Mouse (Mus musculus) neutrophil, adult 5-6 weeks (primary cell): Measurements from ENCODE around the gene Trmt2b. TPM values are rescaled to one million over a fixed set of nuclear protein-coding genes. Genes with fewer than 3 reads are reported as not detected.
"Not testable (repeated sequence)": the region's sequence is repeated elsewhere in the genome, so short reads cannot be mapped to it uniquely, and the experiment has no call there.

ENCODE experiments used
- ATAC-seq: fragments of 151-379, 151-347 bp; 2 replicates; pipeline ENCODE4 v1.8.0; 2017; ENCODE audit warnings: mild to moderate bottlenecking, moderate TSS enrichment; ENCODE audit not compliant: insufficient number of reproducible peaks, poor library complexity, low FRiP score, severe bottlenecking; ENCODE audit errors: extremely low read depth
- total RNA-seq: library from RNA; stranded (forward); fragments of 200-1000 nt; gene quantifications from 2 replicates; pipeline ENCODE4 v1.2.3, GENCODE M21; 2017

Gene Trmt2b
- total RNA-seq, 1 experiment from 2014 or later, result 27.2 TPM

- no peak for ATAC-seq
These were observed 43.7 kb downstream of the Trmt2b start for GRCm38 (mm10) chrX:134233048-134233447.

- ATAC-seq, result no peak
These were observed 54.9 kb downstream of the Trmt2b start, which contains the start of gene Nox1 for GRCm38 (mm10) chrX:134221856-134222255. Gene Nox1 (minus strand): TSS chrX:134221956.

GRCm38 (mm10) chrX:134220618-134221017 lies 56.2 kb downstream of the Trmt2b start:
- no peak for ATAC-seq

GRCm38 (mm10) chrX:134218161-134218560 lies 58.6 kb downstream of the Trmt2b start:
- ATAC-seq, result no peak

- no peak for ATAC-seq
These were observed 65.6 kb downstream of the Trmt2b start for GRCm38 (mm10) chrX:134211151-134211642.

- no peak for ATAC-seq
These were observed 68.3 kb downstream of the Trmt2b start for GRCm38 (mm10) chrX:134208491-134208890.

- ATAC-seq, result not testable (repeated sequence)
These were observed 89.6 kb downstream of the Trmt2b start, which contains the start of gene Arl13a for GRCm38 (mm10) chrX:134187201-134187600. Gene Arl13a (plus strand): TSS chrX:134187501.

- no peak for ATAC-seq
These were observed 102.1 kb downstream of the Trmt2b start for GRCm38 (mm10) chrX:134174699-134175098.

Other genes with a start within 250 kb of the Trmt2b start
- gene Cstf2, start 217.8 kb downstream of the Trmt2b start, total RNA-seq, result 36.8 and 42.7 TPM in 2 replicates
- gene Xkrx, start 114.9 kb downstream of the Trmt2b start, total RNA-seq, result 6.8 and 12.0 TPM in 2 replicates
- not detected in 2 replicates for gene Arl13a, start 89.5 kb downstream of the Trmt2b start, total RNA-seq
- 2.0 TPM in 1 of 2 replicates, not detected in the other for gene Nox1, start 55.0 kb downstream of the Trmt2b start, total RNA-seq
- gene Tmem35a, start 18.2 kb upstream of the Trmt2b start, total RNA-seq, result not detected in 2 replicates
- 0.86 and 1.2 TPM in 2 replicates for gene Cenpi, start 31.1 kb upstream of the Trmt2b start, total RNA-seq
- not detected in 2 replicates for gene Drp2, start 127.6 kb upstream of the Trmt2b start, total RNA-seq
- not detected in 2 replicates for gene Taf7l, start 199.5 kb upstream of the Trmt2b start, total RNA-seq